Mouse (Mus musculus): ENCODE results near the gene Fblim1. TPM values are rescaled to one million over a fixed set of nuclear protein-coding genes. Genes with fewer than 3 reads are reported as not detected.
"Not testable (repeated sequence)": the region's sequence is repeated elsewhere in the genome, so short reads cannot be mapped to it uniquely, and the experiment has no call there.

The Fblim1 gene
- polyA plus RNA-seq, 1 experiment from 2014 or later = 1.8 TPM

DNA sequence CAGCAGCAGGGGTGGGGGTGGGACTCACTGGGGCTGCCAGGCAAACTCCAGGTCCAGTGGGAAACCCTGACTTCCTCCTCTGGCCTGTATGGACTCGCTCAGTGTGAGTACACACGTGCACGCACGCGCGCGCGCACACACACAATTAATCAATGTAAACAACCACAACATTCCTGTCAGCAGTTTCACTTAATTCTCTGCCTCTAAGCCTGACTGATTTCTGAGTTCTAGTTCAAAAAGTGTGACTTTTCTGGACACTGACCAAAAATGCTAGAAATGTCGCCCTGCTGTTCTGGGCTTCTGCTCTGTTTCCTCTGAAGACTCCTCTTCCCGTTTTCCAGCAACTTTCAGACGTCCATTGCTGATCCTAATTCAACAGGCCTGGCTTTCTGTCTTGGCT lies 43.6 kb downstream of the Fblim1 start:
- no peaks in the 10 kb centered on the region for H3K27me3 ChIP-seq (ENCODE audit: insufficient read depth, low read length)
- H3K4me1 ChIP-seq (ENCODE audit: insufficient read depth) = peaks cover 18% of the 10 kb centered on the region
- no peaks in the 10 kb centered on the region for H3K36me3 ChIP-seq (replicated peaks; ENCODE audit: insufficient read depth, low read length)
- H3K9me3 ChIP-seq (ENCODE audit: low read length) = no peaks in the 10 kb centered on the region
- H3K27ac ChIP-seq (ENCODE audit: low read depth) = no peak overlapping the region
- H3K4me3 ChIP-seq (ENCODE audit: low read depth, low read length) = no peak overlapping the region
- DNase-seq = no peak
- no peak for TF ChIP-seq CTCF (IDR thresholded peaks at IDR 0.05; ENCODE audit: low read depth)
- TF ChIP-seq EP300 (IDR thresholded peaks at IDR 0.05; ENCODE audit: low read depth) = no peak
- no peak overlapping the region for H3K9ac ChIP-seq (replicated peaks)
- 75% methylated on average over 11 of the region's 11 CpGs for WGBS (ENCODE audit: insufficient replicate concordance)
- no peak for ATAC-seq
- no peak overlapping the region for H3K4me2 ChIP-seq (ENCODE audit: low read depth, low read length)

DNA sequence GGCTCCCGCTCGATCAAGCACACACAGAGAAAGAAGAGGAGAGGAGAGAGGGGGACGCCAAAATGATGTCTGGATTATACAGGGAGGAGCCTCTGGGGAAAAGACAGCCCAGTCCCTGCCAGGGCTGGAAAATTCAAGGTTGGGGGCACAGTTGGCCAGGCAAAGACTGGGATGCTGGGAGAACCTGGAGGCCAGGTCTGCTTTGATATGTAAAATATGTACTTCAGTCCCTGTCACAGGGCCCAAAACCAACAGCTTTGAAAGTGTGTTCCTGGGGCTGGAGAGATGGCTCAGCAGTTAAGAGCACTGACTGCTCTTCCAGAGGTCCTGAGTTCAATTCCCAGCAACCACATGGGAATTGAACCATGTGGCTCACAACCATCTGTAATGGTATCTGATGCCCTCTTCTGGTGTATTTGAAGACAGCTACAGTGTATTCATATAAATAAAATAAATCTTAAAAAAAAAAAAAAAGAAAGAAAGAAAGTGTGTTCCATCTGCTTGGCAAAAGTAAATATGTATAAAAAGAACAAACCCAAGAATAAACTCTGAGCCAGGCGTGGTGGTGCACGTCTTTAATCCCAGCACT lies 44.5 kb downstream of the Fblim1 start:
- not testable (repeated sequence) for DNase-seq; H3K4me3 ChIP-seq (ENCODE audit: low read depth, low read length); H3K27me3 ChIP-seq (ENCODE audit: insufficient read depth, low read length); H3K27ac ChIP-seq (ENCODE audit: low read depth); H3K4me2 ChIP-seq (ENCODE audit: low read depth, low read length); H3K36me3 ChIP-seq (replicated peaks; ENCODE audit: insufficient read depth, low read length); ATAC-seq; H3K9ac ChIP-seq (replicated peaks); H3K9me3 ChIP-seq (ENCODE audit: low read length)
- 73% methylated on average over 5 of the region's 5 CpGs for WGBS (ENCODE audit: insufficient replicate concordance)
- H3K4me1 ChIP-seq (ENCODE audit: insufficient read depth) = peaks cover 18% of the 10 kb centered on the region

DNA sequence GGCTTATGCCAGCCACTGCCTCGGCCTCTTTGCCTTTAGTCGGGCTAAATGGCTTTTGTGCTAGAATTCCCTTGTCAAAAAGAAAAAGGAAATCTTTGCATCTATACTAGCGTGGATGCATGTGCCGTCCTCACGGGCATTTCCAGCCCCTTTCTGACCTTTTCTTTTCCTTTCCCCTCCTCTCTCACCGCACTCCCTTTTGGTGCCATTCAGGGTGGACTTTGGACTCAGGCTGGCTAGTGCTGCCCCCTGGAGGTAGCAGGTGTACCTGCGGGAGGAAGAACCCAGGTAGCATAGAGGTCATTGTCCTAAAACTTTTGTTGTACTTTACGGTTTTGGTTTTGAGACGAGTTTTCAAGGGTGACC lies 46.0 kb downstream of the Fblim1 start:
- ATAC-seq (peak; percentile 72), DNase-seq (peak; percentile 87)
- TF ChIP-seq CTCF (IDR thresholded peaks at IDR 0.05; ENCODE audit: low read depth) = peak; percentile 99
- peak; percentile 48 for TF ChIP-seq EP300 (IDR thresholded peaks at IDR 0.05; ENCODE audit: low read depth)
- under 1% methylated on average over 9 of the region's 9 CpGs for WGBS (ENCODE audit: insufficient replicate concordance)
- peak overlapping the region; percentile 47 for H3K4me3 ChIP-seq (ENCODE audit: low read depth, low read length)
- H3K9ac ChIP-seq (replicated peaks) = peak overlapping the region; percentile 52
- H3K4me1 ChIP-seq (ENCODE audit: insufficient read depth) = peaks cover 18% of the 10 kb centered on the region
- peak overlapping the region; percentile 85 for H3K4me2 ChIP-seq (ENCODE audit: low read depth, low read length)
- no peaks in the 10 kb centered on the region for H3K27me3 ChIP-seq (ENCODE audit: insufficient read depth, low read length)
- no peaks in the 10 kb centered on the region for H3K36me3 ChIP-seq (replicated peaks; ENCODE audit: insufficient read depth, low read length)
- peak overlapping the region; percentile 95 for H3K27ac ChIP-seq (ENCODE audit: low read depth)
- H3K9me3 ChIP-seq (ENCODE audit: low read length) = no peaks in the 10 kb centered on the region

DNA sequence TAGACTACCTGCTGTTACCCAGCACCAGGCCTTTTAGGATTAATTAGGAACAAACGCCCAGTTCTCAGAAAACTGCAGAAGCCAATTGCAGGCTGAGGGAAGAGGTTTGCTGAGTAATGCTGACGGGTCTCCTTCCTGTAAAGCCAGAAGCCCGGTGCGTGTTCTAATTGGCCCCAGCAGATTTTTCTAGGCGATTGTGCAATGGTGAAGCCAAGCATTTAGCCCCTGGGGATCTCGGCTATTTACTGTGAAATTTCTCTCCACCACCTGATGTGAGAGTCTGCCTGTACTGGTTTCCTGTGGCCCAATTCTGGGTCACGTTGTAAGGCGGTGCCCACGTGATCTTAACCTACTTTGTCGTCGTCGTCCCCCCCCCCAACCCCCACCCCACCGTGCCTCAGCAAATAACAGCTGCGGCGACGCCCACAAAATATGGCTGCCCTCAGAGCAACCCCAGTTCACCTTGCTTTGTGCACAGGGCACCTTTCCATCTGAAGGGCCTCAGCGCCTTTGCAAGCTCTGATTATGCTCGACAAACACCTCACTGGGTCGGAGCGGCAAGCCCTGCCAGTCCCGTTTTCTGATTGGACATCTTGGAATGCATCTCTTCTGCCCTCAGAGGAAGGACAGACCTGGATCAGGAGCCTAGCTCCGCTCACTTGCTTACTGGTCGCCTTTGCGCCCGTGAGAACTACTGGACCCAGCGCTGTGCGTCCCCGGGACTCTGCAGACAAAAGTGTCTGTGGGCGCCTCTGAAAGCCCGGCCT lies 46.6 kb downstream of the Fblim1 start:
- no peaks in the 10 kb centered on the region for H3K27me3 ChIP-seq (ENCODE audit: insufficient read depth, low read length)
- H3K4me1 ChIP-seq (ENCODE audit: insufficient read depth) = peaks cover 18% of the 10 kb centered on the region
- WGBS (ENCODE audit: insufficient replicate concordance) = under 1% methylated on average over 30 of the region's 30 CpGs
- H3K4me3 ChIP-seq (ENCODE audit: low read depth, low read length) = peak overlapping the region; percentile 47
- H3K27ac ChIP-seq (ENCODE audit: low read depth) = peak overlapping the region; percentile 95
- no peaks in the 10 kb centered on the region for H3K36me3 ChIP-seq (replicated peaks; ENCODE audit: insufficient read depth, low read length)
- TF ChIP-seq CTCF (IDR thresholded peaks at IDR 0.05; ENCODE audit: low read depth) (no peak), EP300 (IDR thresholded peaks at IDR 0.05; ENCODE audit: low read depth) (peak; percentile 61)
- ATAC-seq (peak; percentile 85), DNase-seq (peak; percentile 83)
- H3K9ac ChIP-seq (replicated peaks) = peak overlapping the region; percentile 52
- H3K4me2 ChIP-seq (ENCODE audit: low read depth, low read length) = peak overlapping the region; percentile 85
- no peaks in the 10 kb centered on the region for H3K9me3 ChIP-seq (ENCODE audit: low read length)

DNA sequence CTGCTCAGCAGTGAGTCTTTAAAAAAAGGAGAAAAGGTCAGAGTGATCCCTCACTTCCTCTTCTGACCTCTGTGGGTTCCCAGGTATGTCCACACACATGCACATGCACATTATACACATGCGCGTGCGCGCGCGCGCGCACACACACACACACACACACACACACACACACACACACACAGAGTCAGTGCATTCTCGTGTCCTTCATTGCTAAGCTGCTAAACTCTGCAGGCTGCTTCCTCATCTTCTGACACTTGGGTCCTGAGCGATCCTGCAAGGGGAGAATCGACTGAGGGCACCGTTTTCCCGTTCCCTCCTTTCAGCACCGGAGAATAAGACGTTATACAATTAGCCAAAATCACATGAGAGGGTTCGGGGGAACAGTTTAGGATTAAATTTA lies 47.2 kb downstream of the Fblim1 start:
- DNase-seq (peak; percentile 70), ATAC-seq (peak; percentile 56)
- WGBS (ENCODE audit: insufficient replicate concordance) = 2% methylated on average over 16 of the region's 16 CpGs
- Histone ChIP-seq H3K4me2 (ENCODE audit: low read depth, low read length) (peak overlapping the region; percentile 85), H3K9ac (replicated peaks) (peak overlapping the region; percentile 52), H3K4me3 (ENCODE audit: low read depth, low read length) (peak overlapping the region; percentile 47), H3K36me3 (replicated peaks; ENCODE audit: insufficient read depth, low read length) (no peaks in the 10 kb centered on the region), H3K27me3 (ENCODE audit: insufficient read depth, low read length) (no peaks in the 10 kb centered on the region), H3K4me1 (ENCODE audit: insufficient read depth) (peaks cover 18% of the 10 kb centered on the region), H3K9me3 (ENCODE audit: low read length) (no peaks in the 10 kb centered on the region), H3K27ac (ENCODE audit: low read depth) (peak overlapping the region; percentile 95)
- TF ChIP-seq EP300 (IDR thresholded peaks at IDR 0.05; ENCODE audit: low read depth) (no peak), CTCF (IDR thresholded peaks at IDR 0.05; ENCODE audit: low read depth) (no peak)

DNA sequence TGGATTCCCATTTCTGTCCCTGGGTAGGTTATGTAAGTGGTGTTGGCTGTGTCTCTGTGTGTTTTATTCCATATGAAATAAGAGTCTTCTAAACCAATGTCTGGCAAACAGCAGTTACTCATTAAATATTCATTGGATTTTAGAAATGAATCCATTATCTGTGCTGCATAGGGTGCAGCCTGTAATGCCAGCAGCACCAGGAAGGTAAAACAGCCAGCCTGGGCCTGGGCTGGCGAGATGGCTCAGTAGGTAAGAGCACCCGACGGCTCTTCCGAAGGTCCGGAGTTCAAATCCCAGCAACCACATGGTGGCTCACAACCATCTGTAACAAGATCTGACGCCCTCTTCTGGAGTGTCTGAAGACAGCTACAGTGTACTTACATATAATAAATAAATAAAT lies 49.7 kb downstream of the Fblim1 start:
- H3K36me3 ChIP-seq (replicated peaks; ENCODE audit: insufficient read depth, low read length); H3K27ac ChIP-seq (ENCODE audit: low read depth); H3K9me3 ChIP-seq (ENCODE audit: low read length); H3K9ac ChIP-seq (replicated peaks); H3K27me3 ChIP-seq (ENCODE audit: insufficient read depth, low read length); DNase-seq; H3K4me2 ChIP-seq (ENCODE audit: low read depth, low read length); H3K4me3 ChIP-seq (ENCODE audit: low read depth, low read length); ATAC-seq: not testable (repeated sequence)
- WGBS (ENCODE audit: insufficient replicate concordance) = 89% methylated on average over 5 of the region's 6 CpGs
- peaks cover 24% of the 10 kb centered on the region for H3K4me1 ChIP-seq (ENCODE audit: insufficient read depth)

DNA sequence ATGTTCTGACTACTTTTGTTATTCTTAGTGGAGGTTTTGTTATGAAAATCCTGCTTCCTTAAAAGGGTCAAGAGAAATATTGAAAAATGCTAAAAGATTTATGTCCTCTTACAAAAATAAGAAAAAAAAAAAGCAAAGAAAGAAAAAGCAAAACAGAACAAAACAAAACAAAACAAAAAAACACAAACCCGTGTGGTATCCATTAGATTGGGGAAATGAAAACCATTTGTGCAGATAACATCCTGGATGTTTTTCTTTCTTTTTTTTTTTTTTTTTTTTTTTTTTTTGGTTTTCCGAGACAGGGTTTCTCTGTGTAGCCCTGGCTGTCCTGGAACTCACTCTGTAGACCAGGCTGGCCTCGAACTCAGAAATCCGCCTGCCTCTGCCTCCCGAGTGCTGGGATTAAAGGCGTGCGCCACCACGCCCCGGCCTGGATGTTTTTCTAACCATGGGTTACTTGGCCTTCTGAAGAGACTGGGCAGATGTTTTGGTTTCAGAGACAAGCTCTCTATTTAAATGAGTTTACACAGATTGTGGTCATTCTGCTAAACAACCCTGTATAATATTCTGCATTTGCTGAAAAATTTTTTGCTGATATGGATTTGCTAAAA lies 51.5 kb downstream of the Fblim1 start:
- not testable (repeated sequence) for ATAC-seq; H3K4me3 ChIP-seq (ENCODE audit: low read depth, low read length); DNase-seq; H3K4me2 ChIP-seq (ENCODE audit: low read depth, low read length); H3K9me3 ChIP-seq (ENCODE audit: low read length); H3K27ac ChIP-seq (ENCODE audit: low read depth); H3K36me3 ChIP-seq (replicated peaks; ENCODE audit: insufficient read depth, low read length); H3K27me3 ChIP-seq (ENCODE audit: insufficient read depth, low read length); H3K9ac ChIP-seq (replicated peaks)
- peaks cover 20% of the 10 kb centered on the region for H3K4me1 ChIP-seq (ENCODE audit: insufficient read depth)
- 90% methylated on average over 5 of the region's 9 CpGs for WGBS (ENCODE audit: insufficient replicate concordance)

Data from liver, postnatal 0 days (tissue).